Mouse (Mus musculus): ENCODE results near the gene Kcnd3. TPM values are rescaled to one million over a fixed set of nuclear protein-coding genes. Genes with fewer than 3 reads are reported as not detected.
A peak's percentile ranks its signal among the peaks of the same experiment; 100 is the strongest.

Gene Kcnd3
- polyA plus RNA-seq, 1 experiment from 2014 or later = 0.93 TPM

GRCm38 (mm10) chr3:105569310-105569752 lies 117.2 kb downstream of the Kcnd3 start:
- no peaks in the 10 kb centered on the region for H3K4me1 ChIP-seq (ENCODE audit: control insufficient read depth, insufficient read depth, low read length)
- H3K4me2 ChIP-seq (ENCODE audit: low read depth, low read length) = no peak overlapping the region
- H3K36me3 ChIP-seq (ENCODE audit: control insufficient read depth, insufficient read depth, low read length) = no peaks in the 10 kb centered on the region
- ATAC-seq (ENCODE audit: low read depth) (peak; percentile 15; the same call in 1 of the 2 replicates), DNase-seq (ENCODE audit: low spot score) (no peak)
- H3K9me3 ChIP-seq (ENCODE audit: control insufficient read depth, low read length) = no peaks in the 10 kb centered on the region
- H3K27me3 ChIP-seq (replicated peaks; ENCODE audit: control insufficient read depth, insufficient read depth, low read length) = no peaks in the 10 kb centered on the region
- no peak overlapping the region for H3K4me3 ChIP-seq (ENCODE audit: low read depth, low read length)
- 53% methylated on average over 6 of the region's 6 CpGs for WGBS
- no peak overlapping the region for H3K9ac ChIP-seq (ENCODE audit: low read depth, low read length)
- H3K27ac ChIP-seq (replicated peaks; ENCODE audit: low read depth, low read length) = no peak overlapping the region

DNA sequence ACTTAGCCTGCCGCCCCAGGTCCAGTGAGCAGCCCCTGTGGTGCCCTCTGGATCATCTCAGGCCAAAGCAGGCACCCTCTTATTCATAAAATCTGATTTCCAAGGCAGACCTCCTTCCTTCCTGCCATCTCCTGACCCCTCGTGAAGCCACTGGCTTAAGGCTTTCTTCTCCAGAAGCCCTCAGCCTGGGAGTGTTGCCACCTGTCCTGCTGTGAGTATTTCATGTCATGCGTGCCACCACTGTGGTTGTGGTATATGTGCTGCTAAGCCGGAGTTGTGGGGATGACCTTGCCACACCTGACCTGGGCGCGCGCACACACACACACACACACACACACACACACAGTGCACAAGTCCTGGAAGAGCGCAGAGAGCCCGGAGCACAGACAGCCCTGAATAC lies 117.8 kb downstream of the Kcnd3 start:
- Histone ChIP-seq H3K9ac (ENCODE audit: low read depth, low read length) (no peak overlapping the region), H3K36me3 (ENCODE audit: control insufficient read depth, insufficient read depth, low read length) (no peaks in the 10 kb centered on the region), H3K4me1 (ENCODE audit: control insufficient read depth, insufficient read depth, low read length) (no peaks in the 10 kb centered on the region), H3K4me2 (ENCODE audit: low read depth, low read length) (no peak overlapping the region), H3K27me3 (replicated peaks; ENCODE audit: control insufficient read depth, insufficient read depth, low read length) (no peaks in the 10 kb centered on the region), H3K4me3 (ENCODE audit: low read depth, low read length) (no peak overlapping the region), H3K9me3 (ENCODE audit: control insufficient read depth, low read length) (no peaks in the 10 kb centered on the region), H3K27ac (replicated peaks; ENCODE audit: low read depth, low read length) (no peak overlapping the region)
- no peak for ATAC-seq (ENCODE audit: low read depth)
- WGBS = 70% methylated on average over 9 of the region's 9 CpGs
- no peak for DNase-seq (ENCODE audit: low spot score)

GRCm38 (mm10) chr3:105570818-105571217 lies 118.7 kb downstream of the Kcnd3 start:
- 32% methylated on average over 3 of the region's 3 CpGs for WGBS

DNA sequence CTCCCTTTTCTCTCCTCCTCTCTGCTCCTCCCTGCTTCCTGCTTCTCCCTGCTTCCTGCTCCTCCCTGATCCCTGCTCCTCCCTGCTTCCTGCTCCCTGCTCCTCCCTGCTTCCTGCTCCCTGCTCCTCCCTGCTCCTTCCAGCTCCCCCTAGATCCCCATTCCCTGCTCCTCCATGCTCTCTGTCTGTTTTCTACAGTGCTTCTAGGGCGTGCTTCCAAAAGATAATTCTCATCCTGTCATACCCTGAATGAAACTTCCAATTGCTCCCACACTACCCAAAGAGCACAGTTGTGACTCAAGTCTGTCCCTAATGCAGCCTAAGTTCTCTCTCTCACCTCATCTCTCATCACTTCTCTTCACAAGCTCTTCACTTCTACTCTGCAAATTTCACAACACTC lies 119.8 kb downstream of the Kcnd3 start:
- ATAC-seq (ENCODE audit: low read depth) = no peak
- Histone ChIP-seq H3K4me2 (ENCODE audit: low read depth, low read length) (no peak overlapping the region), H3K27ac (replicated peaks; ENCODE audit: low read depth, low read length) (no peak overlapping the region), H3K9me3 (ENCODE audit: control insufficient read depth, low read length) (no peaks in the 10 kb centered on the region), H3K9ac (ENCODE audit: low read depth, low read length) (no peak overlapping the region), H3K4me3 (ENCODE audit: low read depth, low read length) (no peak overlapping the region), H3K27me3 (replicated peaks; ENCODE audit: control insufficient read depth, insufficient read depth, low read length) (no peaks in the 10 kb centered on the region), H3K36me3 (ENCODE audit: control insufficient read depth, insufficient read depth, low read length) (no peaks in the 10 kb centered on the region), H3K4me1 (ENCODE audit: control insufficient read depth, insufficient read depth, low read length) (no peaks in the 10 kb centered on the region)
- no peak for DNase-seq (ENCODE audit: low spot score)
- WGBS = 68% methylated on average over 1 of the region's 1 CpGs

More at GRCm38 (mm10) chr3:105570818-105571217, 118.7 kb downstream of the Kcnd3 start:
- H3K9me3 ChIP-seq (ENCODE audit: control insufficient read depth, low read length) = no peaks in the 10 kb centered on the region
- no peak overlapping the region for H3K4me2 ChIP-seq (ENCODE audit: low read depth, low read length)
- no peaks in the 10 kb centered on the region for H3K4me1 ChIP-seq (ENCODE audit: control insufficient read depth, insufficient read depth, low read length)
- H3K36me3 ChIP-seq (ENCODE audit: control insufficient read depth, insufficient read depth, low read length) = no peaks in the 10 kb centered on the region
- no peak for ATAC-seq (ENCODE audit: low read depth)
- no peak overlapping the region for H3K4me3 ChIP-seq (ENCODE audit: low read depth, low read length)
- H3K27me3 ChIP-seq (replicated peaks; ENCODE audit: control insufficient read depth, insufficient read depth, low read length) = no peaks in the 10 kb centered on the region
- no peak overlapping the region for H3K27ac ChIP-seq (replicated peaks; ENCODE audit: low read depth, low read length)
- H3K9ac ChIP-seq (ENCODE audit: low read depth, low read length) = no peak overlapping the region
- no peak for DNase-seq (ENCODE audit: low spot score)

DNA sequence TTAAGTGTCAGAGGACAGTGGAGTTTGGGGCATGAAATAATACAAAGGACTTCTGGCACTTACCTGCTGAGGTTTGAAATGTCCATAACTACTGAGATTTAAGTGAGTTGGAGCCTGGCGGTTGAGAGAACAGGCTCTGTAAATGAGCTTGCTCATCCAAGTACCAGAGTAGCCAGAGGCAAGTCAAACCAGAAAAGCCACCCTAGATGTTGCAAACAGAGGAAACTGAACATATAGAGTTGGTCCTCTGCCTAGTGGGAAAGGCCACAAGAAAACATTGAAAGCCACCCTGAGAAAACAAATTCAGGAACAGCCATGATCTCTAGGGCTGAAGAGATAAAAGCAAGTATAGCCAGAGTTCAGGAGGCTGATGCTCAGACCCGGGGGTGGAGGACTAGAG lies 121.0 kb downstream of the Kcnd3 start:
- Histone ChIP-seq H3K27me3 (replicated peaks; ENCODE audit: control insufficient read depth, insufficient read depth, low read length) (no peaks in the 10 kb centered on the region), H3K9ac (ENCODE audit: low read depth, low read length) (no peak overlapping the region), H3K4me1 (ENCODE audit: control insufficient read depth, insufficient read depth, low read length) (no peaks in the 10 kb centered on the region), H3K9me3 (ENCODE audit: control insufficient read depth, low read length) (no peaks in the 10 kb centered on the region), H3K4me3 (ENCODE audit: low read depth, low read length) (no peak overlapping the region), H3K27ac (replicated peaks; ENCODE audit: low read depth, low read length) (no peak overlapping the region), H3K36me3 (ENCODE audit: control insufficient read depth, insufficient read depth, low read length) (no peaks in the 10 kb centered on the region), H3K4me2 (ENCODE audit: low read depth, low read length) (no peak overlapping the region)
- 78% methylated on average over 2 of the region's 2 CpGs for WGBS
- ATAC-seq (ENCODE audit: low read depth) = no peak
- DNase-seq (ENCODE audit: low spot score) = no peak

DNA sequence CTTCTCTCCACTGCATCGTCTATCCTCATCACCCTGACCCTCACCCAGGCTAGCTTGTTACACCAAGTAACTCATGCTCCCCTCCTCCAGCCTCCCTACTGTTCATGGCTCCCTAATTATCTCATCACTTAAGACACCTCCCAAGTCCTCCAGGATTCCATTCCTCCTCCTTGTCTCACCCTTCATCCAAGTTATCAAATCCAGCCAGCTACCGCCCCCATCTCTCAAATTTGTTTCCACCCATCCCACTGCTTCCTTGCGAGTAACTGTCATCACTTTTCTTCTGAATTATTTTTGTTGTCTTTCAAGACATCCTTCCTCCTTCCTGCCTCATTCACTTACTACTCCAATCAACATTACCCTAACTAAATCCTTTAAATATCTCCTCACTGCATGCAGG lies 126.2 kb downstream of the Kcnd3 start:
- no peaks in the 10 kb centered on the region for H3K9me3 ChIP-seq (ENCODE audit: control insufficient read depth, low read length)
- no peak overlapping the region for H3K4me2 ChIP-seq (ENCODE audit: low read depth, low read length)
- no peaks in the 10 kb centered on the region for H3K27me3 ChIP-seq (replicated peaks; ENCODE audit: control insufficient read depth, insufficient read depth, low read length)
- H3K4me1 ChIP-seq (ENCODE audit: control insufficient read depth, insufficient read depth, low read length) = no peaks in the 10 kb centered on the region
- H3K36me3 ChIP-seq (ENCODE audit: control insufficient read depth, insufficient read depth, low read length) = no peaks in the 10 kb centered on the region
- no peak overlapping the region for H3K27ac ChIP-seq (replicated peaks; ENCODE audit: low read depth, low read length)
- no peak overlapping the region for H3K9ac ChIP-seq (ENCODE audit: low read depth, low read length)
- 73% methylated on average over 3 of the region's 3 CpGs for WGBS
- no peak overlapping the region for H3K4me3 ChIP-seq (ENCODE audit: low read depth, low read length)
- DNase-seq (ENCODE audit: low spot score) = no peak
- no peak for ATAC-seq (ENCODE audit: low read depth)

DNA sequence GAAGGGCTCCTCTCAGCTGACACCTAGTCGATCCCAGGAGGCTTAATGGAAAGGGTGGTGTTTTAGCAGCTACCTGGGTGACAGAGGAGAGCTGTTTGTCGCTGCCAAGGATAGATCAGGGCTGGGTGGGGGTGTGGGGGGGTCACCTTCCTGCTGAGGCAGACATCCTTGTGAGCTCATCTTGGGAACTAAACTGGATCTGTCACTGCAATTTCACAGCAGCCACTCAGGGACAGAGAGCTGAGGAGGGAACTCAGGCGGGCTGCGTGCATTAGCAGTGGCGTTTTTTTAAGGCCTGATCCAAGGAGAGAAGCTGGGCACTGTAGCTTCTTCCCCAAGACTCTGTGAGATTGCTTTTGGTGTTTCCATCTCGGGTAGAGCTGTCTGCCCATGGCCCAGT lies 129.0 kb downstream of the Kcnd3 start:
- Histone ChIP-seq H3K4me3 (ENCODE audit: low read depth, low read length) (no peak overlapping the region), H3K4me2 (ENCODE audit: low read depth, low read length) (no peak overlapping the region), H3K27ac (replicated peaks; ENCODE audit: low read depth, low read length) (no peak overlapping the region), H3K9me3 (ENCODE audit: control insufficient read depth, low read length) (no peaks in the 10 kb centered on the region), H3K9ac (ENCODE audit: low read depth, low read length) (no peak overlapping the region), H3K27me3 (replicated peaks; ENCODE audit: control insufficient read depth, insufficient read depth, low read length) (no peaks in the 10 kb centered on the region), H3K4me1 (ENCODE audit: control insufficient read depth, insufficient read depth, low read length) (no peaks in the 10 kb centered on the region), H3K36me3 (ENCODE audit: control insufficient read depth, insufficient read depth, low read length) (no peaks in the 10 kb centered on the region)
- 52% methylated on average over 6 of the region's 6 CpGs for WGBS
- no peak for DNase-seq (ENCODE audit: low spot score)
- ATAC-seq (ENCODE audit: low read depth) = no peak

- no peak overlapping the region for H3K4me3 ChIP-seq (ENCODE audit: low read depth, low read length)
- ATAC-seq (ENCODE audit: low read depth) = no peak
- no peaks in the 10 kb centered on the region for H3K36me3 ChIP-seq (ENCODE audit: control insufficient read depth, insufficient read depth, low read length)
- H3K27me3 ChIP-seq (replicated peaks; ENCODE audit: control insufficient read depth, insufficient read depth, low read length) = no peaks in the 10 kb centered on the region
- H3K4me2 ChIP-seq (ENCODE audit: low read depth, low read length) = no peak overlapping the region
- no peaks in the 10 kb centered on the region for H3K4me1 ChIP-seq (ENCODE audit: control insufficient read depth, insufficient read depth, low read length)
- H3K27ac ChIP-seq (replicated peaks; ENCODE audit: low read depth, low read length) = no peak overlapping the region
- no peak for DNase-seq (ENCODE audit: low spot score)
- H3K9me3 ChIP-seq (ENCODE audit: control insufficient read depth, low read length) = no peaks in the 10 kb centered on the region
- WGBS = 43% methylated on average over 4 of the region's 4 CpGs
- no peak overlapping the region for H3K9ac ChIP-seq (ENCODE audit: low read depth, low read length)
These were observed 133.6 kb downstream of the Kcnd3 start for GRCm38 (mm10) chr3:105585734-105586159.

DNA sequence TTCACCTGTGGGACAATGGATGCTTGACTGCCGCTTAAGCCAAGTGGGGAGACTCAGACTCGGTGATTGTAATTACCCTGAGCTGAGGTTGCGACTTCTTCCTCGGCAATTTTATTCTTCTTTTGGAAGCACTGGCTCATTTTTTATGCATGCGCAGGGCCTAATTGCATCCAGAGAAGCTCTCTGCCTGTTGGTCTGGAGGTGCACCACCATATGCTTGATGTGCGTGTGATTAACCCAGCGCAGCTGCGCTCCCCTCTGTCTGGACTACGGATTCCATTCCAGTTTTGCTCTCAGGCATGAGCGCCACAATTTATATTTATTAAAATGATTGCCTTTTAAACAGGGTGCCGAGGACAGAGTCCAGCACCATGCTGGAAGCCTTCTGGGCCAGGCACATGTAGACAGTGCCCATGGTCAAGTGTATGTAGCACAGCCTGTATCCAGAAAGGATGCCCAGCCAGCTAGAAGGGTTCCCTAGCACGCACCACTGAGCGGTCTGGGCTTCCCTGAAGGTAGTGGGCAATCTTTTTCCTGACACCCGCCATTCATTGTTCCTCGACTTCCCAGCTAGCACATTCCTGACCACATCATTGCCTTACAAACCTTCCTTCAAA lies 138.0 kb downstream of the Kcnd3 start:
- ATAC-seq (ENCODE audit: low read depth) (no peak; the same call in 1 of the 2 replicates), DNase-seq (ENCODE audit: low spot score) (peak; percentile 42)
- H3K36me3 ChIP-seq (ENCODE audit: control insufficient read depth, insufficient read depth, low read length) = no peaks in the 10 kb centered on the region
- H3K27me3 ChIP-seq (replicated peaks; ENCODE audit: control insufficient read depth, insufficient read depth, low read length) = no peaks in the 10 kb centered on the region
- H3K27ac ChIP-seq (replicated peaks; ENCODE audit: low read depth, low read length) = no peak overlapping the region
- H3K9ac ChIP-seq (ENCODE audit: low read depth, low read length) = no peak overlapping the region
- no peaks in the 10 kb centered on the region for H3K9me3 ChIP-seq (ENCODE audit: control insufficient read depth, low read length)
- no peak overlapping the region for H3K4me2 ChIP-seq (ENCODE audit: low read depth, low read length)
- no peaks in the 10 kb centered on the region for H3K4me1 ChIP-seq (ENCODE audit: control insufficient read depth, insufficient read depth, low read length)
- no peak overlapping the region for H3K4me3 ChIP-seq (ENCODE audit: low read depth, low read length)
- 59% methylated on average over 15 of the region's 15 CpGs for WGBS

All from embryonic facial prominence, embryonic 14.5 days (tissue).